Comparison of ENCODE assay signal across 32 mouse cellular contexts in the genomic region with DNA sequence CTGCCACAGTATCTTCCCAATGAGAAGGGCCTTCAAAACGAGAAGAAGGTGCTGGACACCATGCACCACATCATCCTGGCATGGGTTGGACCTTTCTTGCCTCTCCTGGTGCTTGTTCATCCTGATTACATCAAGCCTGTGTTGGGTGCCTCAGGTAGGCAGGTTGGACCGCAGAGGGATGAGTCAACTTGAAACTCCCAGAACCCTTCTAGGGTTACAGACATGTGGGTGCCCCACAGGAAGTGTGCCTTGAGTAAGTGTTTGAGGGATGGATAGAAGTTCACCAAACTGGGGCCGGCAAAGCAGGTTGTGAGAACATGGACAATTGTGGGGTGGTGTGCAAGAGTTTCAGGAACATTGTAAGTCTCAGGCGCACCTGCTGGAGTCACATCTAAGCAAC. TPM values are rescaled to one million over a fixed set of nuclear protein-coding genes. Genes with fewer than 3 reads are reported as not detected.
A peak's percentile ranks its signal among the peaks of the same experiment; 100 is the strongest.
DNase-seq lines count a peak whose midpoint lies in the region; ATAC-seq and TF ChIP-seq lines count a peak whose summit lies in the region.
"Had no signal": no experiment of that assay in that cellular context is flagged by ENCODE, and none has a peak within 500 bp of the region (broad histone marks: within the 10 kb centered on the region; RNA-seq: fewer than 3 reads in every experiment).

No protein-coding gene starts in this region.

- peak; percentile 80 for DNase-seq in CD4-positive helper T cell, adult 2 months (ENCODE audit: low read depth, low spot score)
- DNase-seq in CH12.LX (ENCODE audit: extremely low read depth) = peak; percentile 77
- no peak for DNase-seq in T-cell, adult 2 months (ENCODE audit: low spot score)
- DNase-seq in right cerebral cortex, postnatal 14 days = no peak
- no peak for DNase-seq in midbrain, embryonic 10.5 days (ENCODE audit: low spot score)
- DNase-seq: adrenal gland, adult 2 months; adrenal gland, postnatal 14 days; cerebellum, adult 11 months; cerebellum, adult 2 months; cerebellum, adult 9-11 months; cerebellum, postnatal 36 days; embryo, embryonic 11 days; gastrocnemius, postnatal 25 days; heart, adult 18-20 months; heart, postnatal 14 days; heart, postnatal 4 days; kidney, adult 2 months had no signal

- H3K4me3 ChIP-seq in CH12.LX (replicated peaks in 1 of 3; ENCODE audit: low read depth in 2 of 3, low read length in 2 of 3, poor library complexity in 1 of 3) = peak overlapping the region in 1 of 3 experiments; percentile 27
- no peak overlapping the region for H3K4me3 ChIP-seq in midbrain, embryonic 10.5 days
- H3K4me3 ChIP-seq: embryonic facial prominence, embryonic 10.5 days; embryonic facial prominence, embryonic 13.5 days; erythroblast, embryonic 14.5 days; forebrain, embryonic 12.5 days; forebrain, embryonic 15.5 days; heart, embryonic 10.5 days; heart, embryonic 13.5 days had no signal

- no peaks in the 10 kb centered on the region for H3K36me3 ChIP-seq in CH12.LX (replicated peaks in 1 of 2; ENCODE audit: control insufficient read depth in 1 of 2, insufficient read depth in 1 of 2, low read length in 1 of 2)
- no peaks in the 10 kb centered on the region for H3K36me3 ChIP-seq in midbrain, embryonic 10.5 days
- H3K36me3 ChIP-seq: embryonic facial prominence, embryonic 10.5 days; embryonic facial prominence, embryonic 13.5 days; forebrain, embryonic 12.5 days; forebrain, embryonic 15.5 days; heart, embryonic 10.5 days; heart, embryonic 13.5 days had no signal

- H3K79me2 ChIP-seq in CH12.LX (replicated peaks; ENCODE audit: control insufficient read depth, extremely low read depth, insufficient read depth, poor library complexity, severe bottlenecking) = no peaks in the 10 kb centered on the region

- no peak for TF ChIP-seq RAD21 in CH12.LX (IDR thresholded peaks at IDR 0.05; ENCODE audit: low read depth, low read length)

- peak overlapping the region; percentile 58 for H3K27ac ChIP-seq in CH12.LX (ENCODE audit: insufficient read depth, low read depth)
- no peak overlapping the region for H3K27ac ChIP-seq in midbrain, embryonic 10.5 days (replicated peaks)
- H3K27ac ChIP-seq: embryonic facial prominence, embryonic 10.5 days; embryonic facial prominence, embryonic 13.5 days; forebrain, embryonic 12.5 days; forebrain, embryonic 15.5 days; heart, embryonic 10.5 days; heart, embryonic 13.5 days; hindbrain, embryonic 14.5 days had no signal

- TF ChIP-seq EP300 in CH12.LX (IDR thresholded peaks at IDR 0.05; ENCODE audit: low read length) = peak; percentile 92

- in situ Hi-C loops in CH12.LX (cut with MboI; ENCODE audit: low pct_ligation_motif_present, low pct_unique_long_range_greater_than_20kb, low sequenced_read_pairs) = no loop called here

- peaks cover 27 to 43% of the 10 kb centered on the region in 2 experiments for H3K4me1 ChIP-seq in CH12.LX (ENCODE audit: control insufficient read depth in 1 of 2, insufficient read depth in 2 of 2)
- H3K4me1 ChIP-seq in midbrain, embryonic 10.5 days = no peaks in the 10 kb centered on the region
- H3K4me1 ChIP-seq: embryonic facial prominence, embryonic 10.5 days; embryonic facial prominence, embryonic 13.5 days; forebrain, embryonic 12.5 days; forebrain, embryonic 15.5 days; heart, embryonic 10.5 days; heart, embryonic 13.5 days had no signal

- H3K9me3 ChIP-seq in CH12.LX (replicated peaks; ENCODE audit: low read length) = no peaks in the 10 kb centered on the region
- H3K9me3 ChIP-seq in midbrain, embryonic 10.5 days (replicated peaks) = no peaks in the 10 kb centered on the region
- H3K9me3 ChIP-seq: embryonic facial prominence, embryonic 10.5 days; embryonic facial prominence, embryonic 13.5 days; forebrain, embryonic 12.5 days; forebrain, embryonic 15.5 days; heart, embryonic 10.5 days; heart, embryonic 13.5 days had no signal

- H3K9ac ChIP-seq in CH12.LX (ENCODE audit: insufficient read depth, low read depth) = no peak overlapping the region
- H3K9ac ChIP-seq: embryonic facial prominence, embryonic 13.5 days; forebrain, embryonic 12.5 days; forebrain, embryonic 15.5 days; heart, embryonic 13.5 days; hindbrain, embryonic 14.5 days had no signal

- 86% methylated on average over 4 of the region's 4 CpGs for WGBS in midbrain, embryonic 10.5 days

- no peak for TF ChIP-seq POLR2A in CH12.LX (IDR thresholded peaks at IDR 0.05; ENCODE audit: low read depth, low read length)

- dilution Hi-C loops in CH12.LX (cut with MboI; ENCODE audit: extremely low pct_ligation_motif_present, extremely low pct_unique_long_range_greater_than_20kb, low sequenced_read_pairs) = no loop called here

- peak overlapping the region; percentile 25; the same call in 1 of the 2 replicates for H3K4me2 ChIP-seq in CH12.LX (ENCODE audit: insufficient read depth, low read depth, poor library complexity, severe bottlenecking)
- H3K4me2 ChIP-seq: embryonic facial prominence, embryonic 13.5 days; forebrain, embryonic 12.5 days; forebrain, embryonic 15.5 days; heart, embryonic 13.5 days; hindbrain, embryonic 14.5 days had no signal

- TF ChIP-seq CTCF in CH12.LX (conservative IDR thresholded peaks at IDR 0.05 in 1 of 2, IDR thresholded peaks at IDR 0.05 in 1 of 2; ENCODE audit: low read depth in 2 of 2, low read length in 2 of 2) = no peak

- no peaks in the 10 kb centered on the region for H3K27me3 ChIP-seq in CH12.LX (replicated peaks)
- no peaks in the 10 kb centered on the region for H3K27me3 ChIP-seq in midbrain, embryonic 10.5 days (ENCODE audit: low read depth, poor library complexity, severe bottlenecking)
- H3K27me3 ChIP-seq: embryonic facial prominence, embryonic 13.5 days; forebrain, embryonic 12.5 days; forebrain, embryonic 15.5 days; heart, embryonic 13.5 days had no signal

- ATAC-seq in inflammation-experienced regulatory T-cells, adult 6 months = peak; percentile 99
- ATAC-seq: forebrain, embryonic 15.5 days; intestine, postnatal 0 days had no signal

TF ChIP-seq in CH12.LX, 34 proteins besides CTCF, POLR2A, EP300 and RAD21:
- TF ChIP-seq CHD1 (IDR thresholded peaks at IDR 0.05; ENCODE audit: low read depth, low read length) (no peak), MEF2A (IDR thresholded peaks at IDR 0.05; ENCODE audit: borderline replicate concordance, low read depth, low read length) (peak; percentile 72), JUN (IDR thresholded peaks at IDR 0.05; ENCODE audit: insufficient read depth, low read depth, low read length) (peak; percentile 79), ETS1 (conservative IDR thresholded peaks at IDR 0.05; ENCODE audit: low read depth, low read length) (peak; percentile 57), BHLHE40 (IDR thresholded peaks at IDR 0.05; ENCODE audit: low read depth, low read length) (peak; percentile 65), MAX (IDR thresholded peaks at IDR 0.05; ENCODE audit: low read length) (peak; percentile 71), IRF4 (IDR thresholded peaks at IDR 0.05; ENCODE audit: low read depth, low read length) (peak; percentile 99), MYC (IDR thresholded peaks at IDR 0.05; ENCODE audit: low read depth, low read length) (peak; percentile 82; the same call in 1 of the 2 replicates), NELFE (IDR thresholded peaks at IDR 0.05; ENCODE audit: low read depth, low read length) (no peak), ZNF384 (IDR thresholded peaks at IDR 0.05; ENCODE audit: low read depth, low read length) (no peak), TCF12 (IDR thresholded peaks at IDR 0.05; ENCODE audit: low read depth, low read length) (peak; percentile 56), ELF1 (IDR thresholded peaks at IDR 0.05; ENCODE audit: low read depth, low read length) (0 out of 2 replicates have a peak, but pooled peaks have one; percentile 21), JUND (conservative IDR thresholded peaks at IDR 0.05; ENCODE audit: low read depth, low read length) (peak; percentile 95)

RNA-seq across cellular contexts. Expression of a gene that starts 18.3 kb away (rescaled TPM):
- total RNA-seq in CH12.LX (2012; rRNA removed) (0.64 and 0.67 TPM in 2 replicates), CH12.LX (2014; rRNA removed) (0.58 and 0.64 TPM in 2 replicates)
- polyA plus RNA-seq in CH12.LX (2012; ENCODE audit: insufficient read length, low read depth) = 0.70 and 0.93 TPM in 2 replicates
- under 1 TPM in 2 of 3 experiments, not detected in 1; 0.31 to 0.58 TPM for polyA plus RNA-seq in inflammation-experienced regulatory T-cells, adult 6 months (2017; shearing (Covaris generic))
- polyA plus RNA-seq in midbrain, embryonic 10.5 days (2016; fragmentation: Nextera tagmentation; extraction: Ambion mirVana) = 0.15 and 0.87 TPM in 2 replicates
- total RNA-seq: adrenal gland, adult 2 months; adrenal gland, postnatal 14 days; heart, adult 18-20 months had no signal
- polyA plus RNA-seq: adrenal gland, adult 2 months; cortical plate, adult 2 months; heart, embryonic 10.5 days; hindbrain, embryonic 11.5 days had no signal

RNA-seq across cellular contexts. Expression of a gene that starts 35.1 kb away (rescaled TPM):
- total RNA-seq in CH12.LX (2012; rRNA removed) (2.2 and 3.3 TPM in 2 replicates), CH12.LX (2014; rRNA removed) (4.1 and 4.4 TPM in 2 replicates)
- 3.6 and 4.8 TPM in 2 replicates for polyA plus RNA-seq in CH12.LX (2012; ENCODE audit: insufficient read length, low read depth)
- polyA plus RNA-seq in inflammation-experienced regulatory T-cells, adult 6 months (2017; shearing (Covaris generic)) = 10 to 100 TPM; 10.3 to 11.9 (median 10.8) TPM
- polyA plus RNA-seq in midbrain, embryonic 10.5 days (2016; fragmentation: Nextera tagmentation; extraction: Ambion mirVana) = 6.4 and 8.7 TPM in 2 replicates
- polyA plus RNA-seq: erythroblast, embryonic 14.5 days had no signal

RNA-seq across cellular contexts. Expression of a gene that starts 46.8 kb away (rescaled TPM):
- 1.2 and 2.0 TPM in 2 replicates for total RNA-seq in CH12.LX (2012; rRNA removed)
- total RNA-seq in CH12.LX (2014; rRNA removed) = 3.5 and 4.1 TPM in 2 replicates
- 4.1 and 5.8 TPM in 2 replicates for polyA plus RNA-seq in CH12.LX (2012; ENCODE audit: insufficient read length, low read depth)
- polyA plus RNA-seq in inflammation-experienced regulatory T-cells, adult 6 months (2017; shearing (Covaris generic)) = 10 to 100 TPM; 75.1 to 87.9 (median 83.8) TPM
- polyA plus RNA-seq in midbrain, embryonic 10.5 days (2016; fragmentation: Nextera tagmentation; extraction: Ambion mirVana) = 0.07 TPM in 1 of 2 replicates, not detected in the other
- total RNA-seq: ES-E14; gastrocnemius, adult 8-10 months; gastrocnemius, postnatal 25 days; heart, postnatal 4 days had no signal
- polyA plus RNA-seq: C2C12; cerebellum, adult 2 months; cortical plate, adult 2 months; embryonic facial prominence, embryonic 10.5 days; forebrain, embryonic 12.5 days; forebrain, embryonic 15.5 days; hindbrain, embryonic 11.5 days; hindbrain, embryonic 14.5 days had no signal

Comparison
In these comparisons a context has a peak if more than half of its experiments do, and no peak if none do; other contexts are left out.
1. DNase-seq: peak in CD4-positive helper T cell, adult 2 months (single experiment) and CH12.LX (single experiment); none in T-cell, adult 2 months (single experiment), right cerebral cortex, postnatal 14 days (single experiment) and midbrain, embryonic 10.5 days (single experiment).
2. RNA of a gene that starts 46.8 kb away (polyA plus RNA-seq): 75.1 to 87.9 TPM in inflammation-experienced regulatory T-cells, adult 6 months; 4.1 to 5.8 TPM in CH12.LX and 0.07 TPM in midbrain, embryonic 10.5 days; every median in the first group is over 10 times any median in the second.